Mouse (Mus musculus) left cerebral cortex, adult 2 months (tissue): ENCODE data around the gene Hnrnpm. TPM values are rescaled to one million over a fixed set of nuclear protein-coding genes. Genes with fewer than 3 reads are reported as not detected.
"Not testable (repeated sequence)": the region's sequence is repeated elsewhere in the genome, so short reads cannot be mapped to it uniquely, and the experiment has no call there.

ENCODE experiments used
- DNase-seq, 2 experiments: peaks; one replicate each; pipeline ENCODE4 v3.0.0; 2021 to 2022; ENCODE audit warnings: low spot score in 2 of 2, mixed read lengths in 1 of 2; ENCODE audit errors: extremely low spot score in 1 of 2
- H3K27ac ChIP-seq: fragments of 200-600 bp; 2 replicates; pipeline ENCODE4 v1.8.1; 2022
- H3K4me3 ChIP-seq: fragments of 200-600 bp; 2 replicates; pipeline ENCODE4 v1.8.1; 2022
- CTCF ChIP-seq: fragments of 200-600 bp; IDR thresholded peaks from 2 replicates; pipeline ENCODE4 v1.8.1; 2022; ENCODE audit warnings: antibody characterized with exemption, mild to moderate bottlenecking, moderate library complexity
- intact Hi-C: fragments of 180-260 bp; cut with DNase I; formaldehyde crosslinking; loops from one replicate; pipeline ENCODE4 v1.15.1; 2025
- total RNA-seq, 2 experiments: library from RNA; stranded (reverse); gene quantifications; 2 replicates each; pipeline ENCODE4 v1.2.3; 2021

Gene Hnrnpm
- total RNA-seq, 2 experiments from 2014 or later: 137 to 162 TPM

DNA sequence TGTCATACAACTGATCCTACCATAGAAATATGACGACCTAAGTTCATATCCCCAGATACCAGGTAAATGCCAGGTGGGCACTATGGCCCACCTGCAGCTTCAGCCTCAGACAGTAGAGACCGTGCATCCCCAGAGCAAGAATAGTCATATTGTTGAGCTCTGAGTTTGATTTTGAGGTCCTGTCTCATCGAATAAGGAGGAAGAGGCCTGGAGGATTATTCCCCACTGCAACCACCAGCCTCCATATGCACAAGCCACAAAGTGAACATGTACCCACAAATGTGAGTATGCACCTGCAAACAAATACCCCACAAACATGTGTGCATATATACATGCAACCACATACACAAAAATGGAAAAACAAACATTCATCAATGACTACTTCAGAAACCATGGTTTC is 59.4 kb downstream of the Hnrnpm start:
- Histone ChIP-seq H3K27ac (no peak overlapping the region), H3K4me3 (no peak overlapping the region)
- no peak for TF ChIP-seq CTCF
- intact Hi-C loops: loop anchor here (5.0 kb wide), 1 partner anchor 185 kb away; no protein-coding TSS in a partner anchor
- DNase-seq: no peak

DNA sequence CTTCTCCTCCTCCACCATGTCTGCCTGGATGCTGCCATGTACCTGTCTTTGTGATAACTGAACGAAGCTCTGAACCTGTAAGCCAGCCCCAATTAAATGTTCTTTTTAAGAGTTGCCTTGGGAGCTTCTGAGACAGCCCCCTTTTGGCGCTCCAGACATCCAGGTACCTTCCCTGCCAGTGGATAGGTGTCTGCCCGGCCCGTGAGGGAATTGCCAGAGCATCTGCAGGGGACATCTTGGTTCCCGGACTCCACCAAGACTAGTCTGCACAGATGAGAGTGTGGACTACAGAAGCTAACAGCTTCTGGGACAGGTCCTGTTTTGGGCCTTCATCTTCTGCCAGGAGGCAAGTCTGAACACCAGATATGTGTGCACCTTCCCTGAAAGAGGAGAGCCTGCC is 72.9 kb downstream of the Hnrnpm start:
- H3K4me3 ChIP-seq, H3K27ac ChIP-seq, intact Hi-C loops, DNase-seq: not testable (repeated sequence)

DNA sequence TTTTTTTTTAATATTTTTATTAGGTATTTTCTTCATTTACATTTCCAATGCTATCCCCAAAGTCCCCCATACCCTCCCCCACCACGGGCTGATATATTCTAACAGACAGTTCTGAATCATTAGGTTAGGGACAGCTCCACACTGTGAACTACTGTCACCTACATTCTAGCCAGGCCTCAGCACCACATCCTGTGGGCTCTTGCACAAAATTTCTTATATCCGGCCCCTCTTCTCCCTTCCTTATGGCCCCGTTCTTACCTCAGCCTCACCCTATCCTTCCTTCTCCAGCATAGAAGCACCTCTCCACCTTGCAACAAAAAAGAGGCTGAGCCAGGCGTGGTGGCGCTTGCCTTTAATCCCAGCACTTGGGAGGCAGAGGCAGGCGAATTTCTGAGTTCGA is 76.1 kb downstream of the Hnrnpm start:
- DNase-seq: no peak
- intact Hi-C loops: no loop called here
- no peak for TF ChIP-seq CTCF
- H3K27ac ChIP-seq: no peak overlapping the region
- no peak overlapping the region for H3K4me3 ChIP-seq

DNA sequence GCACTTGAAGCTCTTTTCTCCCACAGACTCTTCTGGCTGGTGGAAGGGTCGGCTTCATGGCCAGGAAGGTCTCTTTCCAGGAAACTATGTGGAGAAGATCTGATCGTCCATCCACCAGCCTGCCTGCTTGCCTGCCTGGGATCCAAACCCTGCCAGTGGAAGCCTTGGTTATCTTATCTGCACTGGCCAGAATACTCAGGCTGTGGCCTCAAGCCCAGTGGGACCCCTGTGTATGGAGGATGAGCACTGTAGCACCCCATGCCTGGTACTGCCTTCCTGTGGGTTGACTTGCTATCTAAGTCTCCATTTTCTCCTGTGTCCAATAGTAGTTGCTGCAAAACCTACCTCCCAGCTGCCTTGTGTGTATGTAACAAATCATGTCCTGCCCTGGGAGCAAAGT is 79.4 kb downstream of the Hnrnpm start:
- DNase-seq: no peak
- Histone ChIP-seq H3K4me3 (no peak overlapping the region), H3K27ac (no peak overlapping the region)
- no peak for TF ChIP-seq CTCF
- intact Hi-C loops: no loop called here

DNA sequence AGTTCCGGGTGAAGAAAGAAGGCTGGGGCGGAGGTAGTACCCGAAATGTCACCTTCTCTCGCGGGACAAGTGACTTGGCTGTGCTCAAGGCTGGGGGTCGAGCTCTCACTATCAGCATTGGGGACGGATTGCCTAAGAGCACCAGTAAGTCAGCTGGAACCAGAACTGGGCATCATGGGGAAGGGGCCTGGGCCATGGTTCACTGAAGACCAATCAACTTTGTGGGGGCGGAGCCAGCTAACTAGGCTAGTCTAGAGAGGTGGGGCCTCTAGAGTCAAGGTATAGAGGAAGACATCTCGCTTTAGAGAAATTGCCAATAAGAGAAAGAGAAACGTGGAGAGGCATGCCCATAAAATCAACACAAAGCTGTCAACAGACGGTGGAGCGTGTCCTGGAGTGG is 84.7 kb downstream of the Hnrnpm start:
- no peak for TF ChIP-seq CTCF
- DNase-seq: no peak
- intact Hi-C loops: no loop called here
- Histone ChIP-seq H3K4me3 (no peak overlapping the region), H3K27ac (no peak overlapping the region)

DNA sequence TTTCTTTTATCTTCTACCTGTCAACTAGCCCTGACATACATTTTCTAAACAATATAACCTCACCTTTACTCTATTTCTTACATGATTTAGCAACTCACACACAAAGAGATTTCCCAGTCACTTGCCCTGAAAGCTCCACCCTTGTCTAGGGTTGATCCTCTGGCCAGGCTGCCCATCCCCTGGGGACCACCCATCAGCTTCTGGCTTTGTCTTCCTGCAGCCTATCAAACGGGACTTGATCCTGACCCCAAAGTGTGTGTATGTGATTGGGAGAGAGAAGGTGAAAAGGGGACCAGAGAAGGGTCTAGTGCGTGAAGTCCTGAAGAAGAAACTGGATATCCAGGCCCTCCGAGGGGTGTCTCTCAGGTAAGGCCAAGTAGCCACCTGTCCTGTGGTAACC is 85.8 kb downstream of the Hnrnpm start:
- no peak for DNase-seq
- intact Hi-C loops: no loop called here
- Histone ChIP-seq H3K27ac (no peak overlapping the region), H3K4me3 (no peak overlapping the region)
- TF ChIP-seq CTCF: no peak

DNA sequence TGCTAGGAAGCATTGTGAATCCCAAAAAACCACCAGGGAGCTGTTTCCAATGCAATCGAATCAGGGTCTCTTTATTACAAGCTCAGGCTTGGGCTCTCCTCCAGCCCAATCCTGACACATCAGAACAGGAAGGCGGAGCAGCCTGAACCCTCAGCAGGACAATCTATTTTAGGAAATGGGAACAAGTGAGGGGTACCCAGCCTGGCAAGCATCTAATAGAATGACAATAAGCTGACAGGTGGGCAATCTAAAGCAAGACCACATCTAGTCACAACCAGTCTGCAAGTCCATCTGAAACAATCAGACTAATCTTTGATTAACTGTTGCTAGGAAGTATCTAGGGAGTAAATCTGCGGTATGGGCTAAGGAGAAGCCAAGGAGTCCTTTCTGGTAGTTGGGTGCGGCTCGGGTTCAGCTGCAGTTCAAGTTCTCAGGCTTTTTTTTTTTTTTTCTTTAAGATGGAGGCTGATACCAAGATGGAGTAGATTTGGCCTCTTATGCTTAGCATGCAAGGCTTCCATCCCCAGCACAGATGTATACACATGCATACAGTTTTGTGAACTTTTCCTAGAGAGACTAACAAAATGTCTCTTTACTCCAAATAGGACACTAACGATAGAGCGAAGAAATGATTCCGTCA is 86.7 kb downstream of the Hnrnpm start:
- no peak overlapping the region for H3K4me3 ChIP-seq
- H3K27ac ChIP-seq: no peak overlapping the region
- intact Hi-C loops: no loop called here
- DNase-seq: no peak
- no peak for TF ChIP-seq CTCF

DNA sequence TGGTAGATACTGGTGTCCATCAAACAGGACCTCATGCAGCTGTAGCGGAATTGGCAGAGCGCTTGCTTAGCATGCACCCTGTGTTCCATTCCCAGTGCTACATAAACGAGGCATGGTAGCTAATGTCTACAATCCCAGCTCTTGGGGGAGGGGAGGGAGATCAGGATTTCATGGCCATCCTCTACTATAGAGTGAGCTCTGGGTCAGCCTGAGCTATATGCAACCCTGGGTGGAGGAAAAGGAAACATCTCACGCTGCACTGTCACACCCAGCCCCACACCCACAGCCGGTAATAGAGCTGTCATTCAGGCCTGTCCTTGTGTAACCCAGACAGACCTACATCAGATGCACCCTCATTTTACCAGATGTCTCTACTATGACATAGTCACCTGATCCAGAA is 88.2 kb downstream of the Hnrnpm start:
- intact Hi-C loops: no loop called here
- no peak for DNase-seq
- no peak for TF ChIP-seq CTCF
- Histone ChIP-seq H3K4me3 (no peak overlapping the region), H3K27ac (no peak overlapping the region)

DNA sequence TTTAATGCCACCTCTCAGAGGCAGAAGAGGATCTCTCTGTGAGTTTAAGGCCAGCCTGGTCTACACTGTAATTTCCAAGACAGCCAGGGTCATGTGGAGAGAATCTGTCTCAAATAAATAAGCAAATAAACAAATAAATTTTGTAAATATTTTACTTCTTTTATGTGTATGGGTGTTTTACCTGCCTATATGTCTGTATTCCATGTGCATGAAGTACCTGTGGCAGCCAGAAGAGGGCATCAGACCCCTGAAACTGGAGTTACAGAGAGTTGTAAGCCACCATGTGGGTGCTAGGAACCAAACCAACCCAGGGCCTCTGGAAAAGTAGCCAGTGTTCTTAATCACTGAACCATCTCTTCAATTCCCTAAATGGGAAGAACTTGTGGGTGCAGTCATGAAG is 89.4 kb downstream of the Hnrnpm start:
- no peak overlapping the region for H3K27ac ChIP-seq
- intact Hi-C loops: no loop called here
- no peak; the same call in 1 of the 2 replicates for TF ChIP-seq CTCF

More for the DNA sequence above, 89.4 kb downstream of the Hnrnpm start:
- H3K4me3 ChIP-seq: no peak overlapping the region
- no peak for DNase-seq

Other genes with a start within 250 kb of the Hnrnpm start
- gene Adamts10, start 162.7 kb downstream of the Hnrnpm start, total RNA-seq: 10 to 100 TPM; 27.3 to 32.9 TPM
- 1 to 10 TPM; 2.2 to 2.3 TPM for gene Myo1f, start 131.2 kb downstream of the Hnrnpm start, total RNA-seq
- gene Zfp414, start 57.8 kb downstream of the Hnrnpm start, total RNA-seq: 10 to 100 TPM; 41.5 to 45.3 TPM
- gene Pram1, start 48.8 kb downstream of the Hnrnpm start, total RNA-seq: under 1 TPM; 0.26 to 0.34 TPM
- 10 to 100 TPM; 93.2 to 94.9 TPM for gene March2, start 31.8 kb upstream of the Hnrnpm start, total RNA-seq
- 100 to 1,000 TPM; 345 to 358 TPM for gene Rab11b, start 73.7 kb upstream of the Hnrnpm start, total RNA-seq
- 1 to 10 TPM; 3.4 to 4.3 TPM for gene Angptl4, start 95.0 kb upstream of the Hnrnpm start, total RNA-seq
- gene Kank3, start 123.7 kb upstream of the Hnrnpm start, total RNA-seq: 10 to 100 TPM; 32.3 to 38.7 TPM
- 100 to 1,000 TPM; 600 to 661 TPM for gene Rps28, start 137.7 kb upstream of the Hnrnpm start, total RNA-seq
- gene Ndufa7, start 137.7 kb upstream of the Hnrnpm start, total RNA-seq: 100 to 1,000 TPM; 190 to 211 TPM
- gene Cd320, start 156.2 kb upstream of the Hnrnpm start, total RNA-seq: 10 to 100 TPM; 19.8 to 26.8 TPM
- not detected for gene Gm7029, start 187.0 kb upstream of the Hnrnpm start, total RNA-seq
- 1 to 10 TPM; 2.2 to 3.1 TPM for gene Kifc1, start 203.8 kb upstream of the Hnrnpm start, total RNA-seq
- not detected for gene Platr17, start 218.3 kb upstream of the Hnrnpm start, total RNA-seq
- gene Daxx, start 222.6 kb upstream of the Hnrnpm start, total RNA-seq: 10 to 100 TPM; 25.5 to 27.7 TPM
- 10 to 100 TPM; 41.3 to 44.2 TPM for gene Tapbp, start 229.0 kb upstream of the Hnrnpm start, total RNA-seq
- 10 to 100 TPM; 35.8 to 36.0 TPM for gene Zbtb22, start 229.0 kb upstream of the Hnrnpm start, total RNA-seq
- 10 to 100 TPM; 63.4 to 74.3 TPM for gene Rgl2, start 242.7 kb upstream of the Hnrnpm start, total RNA-seq